Mouse (Mus musculus) kidney, adult 2 months (tissue): ENCODE measurements at regions not wholly inside any gene's neighbourhood (a gene's known extent, or its start where the extent isn't known, plus 50 kb on each side); places are given as distances from the start of the nearest gene placed in this dataset.

Experiments
- CTCF ChIP-seq: fragments of 200-500 bp; conservative IDR thresholded peaks from 2 replicates; pipeline ENCODE4 v1.5.1; 2011; ENCODE audit warnings: low read depth, mild to moderate bottlenecking, control low read depth, low read length, moderate library complexity, mixed read lengths; ENCODE audit not compliant: insufficient read depth, insufficient read length
- POLR2A ChIP-seq: fragments of 200-500 bp; IDR thresholded peaks from one replicate; pipeline ENCODE4 v1.6.1; 2011; ENCODE audit warnings: low read depth, low read length, control low read depth

DNA sequence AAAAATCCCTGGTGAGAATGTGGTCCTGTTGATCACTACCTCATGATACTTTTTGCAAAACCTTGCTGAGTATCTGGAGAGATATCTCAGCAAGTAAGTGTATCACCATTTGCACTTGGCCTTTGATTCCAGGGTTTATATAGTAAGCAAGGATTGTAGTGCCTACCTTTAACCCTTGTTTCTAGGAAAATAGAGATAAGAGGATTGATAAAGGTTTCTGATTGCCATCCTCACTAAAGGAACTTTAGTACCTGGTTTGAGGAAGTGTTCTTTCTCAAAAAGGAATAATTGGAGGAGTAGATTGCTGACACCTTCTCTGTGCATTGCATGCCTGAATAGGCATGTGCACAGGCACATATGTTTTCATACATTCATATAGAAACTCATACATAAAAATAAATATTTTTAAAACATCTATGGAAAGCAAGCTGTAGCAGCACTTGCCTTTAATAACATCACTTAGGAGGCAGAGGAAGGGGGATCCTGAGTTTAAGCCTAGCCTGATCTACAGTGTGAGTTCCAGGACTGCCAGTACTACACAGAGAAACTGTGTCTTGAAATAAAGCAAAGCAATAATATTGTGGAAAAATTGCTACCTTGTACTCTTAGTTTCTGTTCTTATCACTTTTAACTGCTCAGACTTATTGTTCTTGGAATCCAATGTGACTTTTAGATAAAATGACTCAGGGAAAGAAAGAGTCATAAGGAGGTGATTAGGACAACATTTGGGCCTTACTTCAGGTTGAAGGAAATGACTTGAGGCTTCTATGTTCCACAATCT is 1326.2 kb upstream of the Cntnap5a start:
- TF ChIP-seq POLR2A, result no peak
- no peak for TF ChIP-seq CTCF
